Mouse (Mus musculus) cerebellum, adult 9-11 months (tissue): Measurements from ENCODE around the gene Klhl28.

Experiments
- DNase-seq: peaks from one replicate; pipeline ENCODE4 v3.0.0; 2022

The Klhl28 gene

GRCm38 (mm10) chr12:64965124-64966026 is at the start of gene Klhl28, which contains the start of gene Togaram1:
TSS of gene Klhl28 (minus strand) at chr12:64965534.
TSS of gene Togaram1 (plus strand) at chr12:64965804.
- DNase-seq: peak; percentile 99

DNA sequence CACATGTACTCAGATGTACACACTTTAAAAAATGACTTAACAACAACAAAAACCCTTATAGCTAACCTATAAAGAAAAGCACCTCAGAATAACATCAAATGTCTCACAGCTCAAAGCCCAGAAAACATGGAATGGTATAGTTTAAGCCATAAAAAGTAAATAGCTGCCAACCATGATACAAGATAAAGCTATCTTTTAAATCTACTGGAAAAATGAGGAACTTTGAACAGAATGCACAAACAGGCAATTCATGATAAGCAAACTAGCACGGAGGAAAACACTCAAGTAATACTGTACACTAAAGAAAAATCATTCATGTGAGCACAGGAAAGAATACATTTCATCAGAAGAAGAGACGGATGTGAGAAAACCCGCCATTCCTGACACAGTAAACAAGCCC is 42.4 kb upstream of the Klhl28 start:
- DNase-seq: no peak

GRCm38 (mm10) chr12:64977518-64977917 is 12.2 kb upstream of the Klhl28 start:
- DNase-seq: no peak

DNA sequence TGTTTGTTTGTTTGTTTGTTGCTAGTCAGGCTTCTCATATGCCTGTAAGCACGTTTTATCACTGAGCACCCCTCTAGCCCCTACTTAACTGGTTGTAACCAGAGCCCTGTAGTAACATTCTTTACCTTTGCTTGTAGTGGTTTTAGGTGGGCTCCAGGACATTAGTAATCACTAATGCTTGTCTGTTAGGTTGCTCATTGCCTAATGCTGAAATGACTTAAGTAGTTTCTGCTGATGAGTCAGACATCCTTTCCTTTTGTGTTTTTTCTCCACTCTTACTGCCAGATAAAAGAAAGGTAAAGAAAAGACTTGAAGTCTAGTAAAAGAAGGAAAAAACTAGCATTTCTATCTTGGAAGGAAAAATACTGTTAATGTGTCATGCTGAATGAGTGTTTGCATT is 10.9 kb upstream of the Klhl28 start:
- no peak for DNase-seq

DNA sequence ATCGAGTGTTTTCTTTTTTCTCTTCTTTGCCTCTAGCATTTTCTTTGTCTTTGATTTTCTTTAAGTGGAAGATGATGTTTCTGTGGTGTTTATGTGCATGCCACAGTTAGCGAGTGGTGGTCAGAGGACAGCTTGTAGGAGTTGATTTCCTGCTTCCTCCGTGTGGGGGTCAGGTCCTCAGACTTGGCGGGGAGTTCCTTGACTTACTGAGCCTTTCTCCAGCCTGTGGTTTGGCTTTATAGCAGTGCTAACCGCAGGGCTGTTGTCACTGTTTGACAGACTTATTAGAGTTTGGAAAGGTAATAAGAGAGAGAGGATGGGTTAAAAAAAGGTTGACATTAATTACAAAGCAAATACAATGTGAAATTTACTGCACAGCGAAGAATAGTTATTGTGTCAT is 10.2 kb upstream of the Klhl28 start:
- no peak for DNase-seq

DNA sequence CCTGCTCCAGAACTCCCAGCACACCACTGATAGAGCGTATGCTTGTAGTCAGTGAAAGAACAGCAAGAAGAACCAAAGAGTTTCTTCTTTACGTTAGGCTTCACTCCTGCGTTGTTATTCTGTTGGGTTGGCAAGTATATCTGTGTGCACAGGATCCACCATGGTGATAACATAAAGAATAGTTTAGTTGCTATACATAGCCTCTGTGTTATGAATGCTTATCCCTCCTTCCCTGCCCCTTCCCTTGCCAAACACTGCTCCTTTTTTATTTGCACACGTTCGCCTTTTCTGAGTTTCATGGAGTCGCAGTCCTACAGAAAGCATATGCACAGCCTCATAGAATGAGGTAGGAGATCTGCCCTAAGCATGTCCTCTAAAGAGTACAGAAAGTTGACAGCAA is 6.7 kb upstream of the Klhl28 start:
- no peak for DNase-seq

DNA sequence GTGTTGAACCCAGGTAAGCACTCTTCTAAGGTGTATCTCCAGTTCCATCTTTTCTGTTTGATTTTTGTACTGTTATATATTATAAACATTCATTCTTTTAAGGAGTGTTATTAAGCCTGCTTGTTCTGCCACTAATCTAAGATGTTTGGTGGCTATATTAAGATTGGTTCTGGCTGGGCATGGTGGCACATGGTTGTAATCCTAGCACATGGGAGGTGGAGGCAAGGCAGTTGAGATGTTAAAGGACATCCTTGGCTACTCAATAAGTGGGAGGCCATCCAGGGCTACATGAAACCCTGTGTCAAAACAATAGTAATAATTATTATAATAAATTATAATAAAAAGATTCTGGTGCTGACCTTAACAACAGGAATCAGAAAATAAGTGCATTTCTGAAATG is 6.1 kb upstream of the Klhl28 start:
- no peak for DNase-seq

DNA sequence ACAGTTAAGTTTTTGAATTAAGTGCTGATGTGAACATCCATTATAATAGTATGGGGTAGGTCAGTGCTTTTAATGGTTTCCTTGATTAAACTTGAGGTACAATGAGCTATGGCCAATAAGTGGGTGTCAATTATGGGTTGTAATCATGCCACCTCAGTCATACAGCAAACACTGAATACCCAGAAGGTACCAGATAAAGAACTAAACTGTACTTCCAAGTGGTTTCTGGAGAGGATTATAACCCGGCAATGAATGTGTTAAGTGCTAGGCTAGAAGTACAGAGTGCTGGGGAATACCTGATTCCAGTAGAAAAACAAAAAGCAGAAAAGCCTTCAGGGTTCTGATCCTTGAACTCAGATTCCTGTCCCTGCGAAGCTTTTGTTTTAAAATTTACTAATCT is 2.7 kb upstream of the Klhl28 start:
- DNase-seq: no peak

DNA sequence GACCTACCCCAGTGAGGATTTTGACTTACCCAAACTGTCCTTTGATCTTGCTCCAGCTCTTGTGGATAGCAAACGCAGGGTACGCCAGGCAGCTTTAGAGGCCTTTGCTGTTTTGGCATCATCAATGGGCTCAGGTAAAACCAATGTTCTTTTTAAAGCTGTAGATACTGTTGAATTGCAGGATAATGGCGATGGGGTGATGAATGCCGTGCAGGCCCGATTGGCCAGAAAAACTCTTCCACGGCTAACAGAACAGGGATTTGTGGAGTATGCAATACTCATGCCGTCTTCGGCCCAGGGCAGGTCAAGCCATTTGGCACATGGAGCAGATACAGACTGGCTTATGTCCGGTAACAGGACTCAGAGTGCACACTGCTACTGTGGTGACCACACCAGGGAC is 2.1 kb upstream of the Klhl28 start:
- peak; percentile 12 for DNase-seq

- DNase-seq: peak; percentile 21
Observed at GRCm38 (mm10) chr12:64966652-64967435, 1.5 kb upstream of the Klhl28 start.

DNA sequence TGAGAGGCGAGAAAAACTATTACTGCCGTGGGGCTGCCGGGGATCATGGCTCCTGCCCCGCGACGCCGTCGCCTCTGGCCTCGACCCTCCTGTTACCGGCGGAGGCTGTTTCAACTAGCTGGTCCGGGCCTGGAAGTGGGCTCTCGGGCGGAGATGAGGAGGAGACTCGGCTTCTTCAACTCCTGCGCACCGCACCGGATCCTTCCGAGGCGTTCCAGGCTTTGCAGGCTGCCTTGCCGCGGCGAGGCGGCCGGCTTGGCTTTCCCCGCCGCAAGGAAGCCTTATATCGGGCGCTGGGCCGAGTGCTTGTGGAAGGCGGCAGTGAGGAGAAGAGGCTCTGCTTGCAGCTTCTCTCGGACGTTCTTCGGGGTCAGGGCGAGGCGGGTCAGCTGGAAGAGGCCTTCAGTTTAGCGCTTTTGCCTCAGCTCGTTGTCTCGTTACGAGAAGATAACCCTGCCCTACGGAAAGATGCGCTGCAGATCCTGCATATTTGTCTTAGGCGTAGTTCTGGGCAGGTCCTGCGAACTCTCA is 832 bp upstream of the Klhl28 start:
- DNase-seq: no peak

DNA sequence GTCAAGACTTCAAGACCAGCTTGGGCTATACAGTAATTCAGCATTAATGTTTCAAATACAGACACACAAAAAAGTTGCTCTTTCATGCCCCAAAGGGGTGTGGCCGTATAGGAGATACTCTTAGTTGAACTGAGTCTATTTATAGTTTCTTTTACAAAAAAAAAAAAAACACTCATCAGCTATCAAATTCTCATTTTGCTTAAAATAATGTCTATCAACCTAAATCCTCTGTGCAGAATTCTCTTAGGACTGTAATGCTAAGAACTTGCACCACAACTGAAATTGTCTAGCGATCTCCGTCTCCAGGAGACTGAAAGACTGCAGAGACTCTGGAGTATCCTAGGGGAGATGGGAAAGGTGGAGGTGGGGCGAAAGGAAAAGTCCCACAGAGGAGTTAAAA is 774 bp downstream of the Klhl28 start:
- no peak for DNase-seq

DNA sequence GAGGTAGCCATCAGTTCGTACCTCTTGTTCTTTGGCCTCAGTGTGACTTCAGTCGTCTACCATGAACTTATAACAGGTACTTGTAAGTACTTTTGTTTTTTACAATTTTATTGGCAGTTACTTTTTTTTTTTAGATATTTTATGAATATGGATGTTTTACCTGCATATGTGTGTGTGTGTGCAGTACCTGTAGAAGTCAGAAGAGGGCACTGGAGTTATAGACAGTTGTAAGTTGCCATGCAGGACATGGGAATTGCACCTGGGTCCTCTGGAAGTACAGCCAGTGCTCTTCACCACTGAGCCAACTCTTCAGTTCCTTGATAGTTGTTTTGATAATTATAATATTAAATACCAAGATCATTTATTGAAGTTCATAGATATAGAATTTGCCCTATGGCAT is 27.8 kb downstream of the Klhl28 start:
- no peak for DNase-seq

- peak; percentile 96 for DNase-seq
Observed at GRCm38 (mm10) chr12:64917578-64918471, 47.5 kb downstream of the Klhl28 start, which contains the start of gene Gm527. TSS of gene Gm527 (plus strand) at chr12:64917906.

GRCm38 (mm10) chr12:64916735-64917134 is 48.6 kb downstream of the Klhl28 start:
- DNase-seq: no peak

- no peak for DNase-seq
Observed at GRCm38 (mm10) chr12:64912996-64913395, 52.3 kb downstream of the Klhl28 start.

- no peak for DNase-seq
Observed at GRCm38 (mm10) chr12:64903186-64903585, 62.1 kb downstream of the Klhl28 start.

- DNase-seq: no peak
Observed at GRCm38 (mm10) chr12:64902506-64902905, 62.8 kb downstream of the Klhl28 start.

GRCm38 (mm10) chr12:64897060-64897730 is 68.1 kb downstream of the Klhl28 start:
- peak; percentile 31 for DNase-seq
